Mouse (Mus musculus) brain, adult 2 months (tissue): ENCODE results near the gene Tppp.
"Not testable (repeated sequence)": the region's sequence is repeated elsewhere in the genome, so short reads cannot be mapped to it uniquely, and the experiment has no call there.

Experiments used
- DNase-seq: peaks from one replicate; pipeline ENCODE4 v3.0.0; 2011; ENCODE audit warnings: low read depth, low spot score

The Tppp gene

DNA sequence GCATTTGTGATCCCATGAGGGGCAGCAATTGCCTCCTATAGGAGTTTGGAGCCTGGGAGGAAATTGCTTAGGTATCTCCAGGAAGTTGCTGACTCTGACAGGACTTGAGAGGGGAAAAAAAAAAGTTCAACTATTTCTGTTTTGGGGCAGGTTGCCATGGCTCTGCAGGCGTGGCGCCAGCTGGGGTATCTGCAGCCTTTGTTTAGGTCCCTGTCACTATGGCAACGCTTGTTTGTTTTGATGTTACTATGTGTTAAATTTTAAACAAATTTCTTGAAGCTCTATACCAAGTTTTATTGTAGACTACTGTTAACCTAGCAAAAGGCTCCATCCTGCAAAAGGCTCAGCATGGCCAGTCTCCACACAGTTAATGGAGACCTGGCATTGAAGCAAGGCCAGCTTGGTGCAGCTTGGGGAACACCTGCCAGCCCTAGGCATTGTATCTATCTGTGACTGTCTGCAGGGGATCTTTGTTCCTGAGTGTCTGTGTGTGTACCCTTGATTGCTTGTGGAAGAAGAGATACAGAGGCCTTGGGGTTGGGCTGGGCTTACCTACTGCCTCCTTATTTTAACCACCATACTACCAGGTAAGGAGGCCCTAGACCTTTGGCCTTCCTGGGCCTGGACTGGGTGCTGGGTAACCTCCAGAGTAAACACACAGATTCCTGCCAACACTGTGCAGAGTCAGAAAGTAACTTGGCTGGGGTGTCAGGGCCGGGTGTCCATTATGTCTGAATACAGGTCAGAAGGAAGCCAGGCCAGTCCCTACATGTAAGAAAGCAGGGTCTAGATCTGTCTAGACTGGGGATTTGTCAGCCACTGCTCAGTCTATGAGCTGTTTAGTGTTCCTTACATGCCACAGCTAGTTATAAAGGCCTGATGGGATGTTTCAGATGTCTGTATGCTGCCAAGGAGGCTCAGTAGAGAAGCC lies 16.2 kb downstream of the Tppp start:
- DNase-seq: peak; percentile 52

DNA sequence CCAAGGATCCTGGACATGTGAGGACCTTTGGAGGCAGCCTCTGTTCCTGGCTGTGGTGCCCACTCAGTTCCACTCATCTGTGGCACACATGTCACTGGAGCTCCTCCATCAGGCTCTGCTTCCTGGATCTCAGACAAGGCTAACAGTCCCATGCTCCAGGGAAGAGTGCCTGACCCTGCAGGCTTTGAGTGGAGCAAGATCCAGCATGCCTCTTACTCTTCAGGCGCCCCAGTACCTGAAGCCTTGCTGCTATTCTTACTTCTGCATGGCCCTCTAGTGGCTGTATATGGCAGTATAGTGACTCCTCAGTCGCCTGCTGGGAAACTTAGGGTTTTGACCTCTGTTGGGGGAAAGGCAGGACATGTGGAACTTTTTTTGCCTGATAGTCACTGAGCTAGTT lies 17.0 kb downstream of the Tppp start:
- peak; percentile 77 for DNase-seq

- DNase-seq: peak; percentile 94
Measured at GRCm38 (mm10) chr13:74028116-74028515, 18.9 kb downstream of the Tppp start.

DNA sequence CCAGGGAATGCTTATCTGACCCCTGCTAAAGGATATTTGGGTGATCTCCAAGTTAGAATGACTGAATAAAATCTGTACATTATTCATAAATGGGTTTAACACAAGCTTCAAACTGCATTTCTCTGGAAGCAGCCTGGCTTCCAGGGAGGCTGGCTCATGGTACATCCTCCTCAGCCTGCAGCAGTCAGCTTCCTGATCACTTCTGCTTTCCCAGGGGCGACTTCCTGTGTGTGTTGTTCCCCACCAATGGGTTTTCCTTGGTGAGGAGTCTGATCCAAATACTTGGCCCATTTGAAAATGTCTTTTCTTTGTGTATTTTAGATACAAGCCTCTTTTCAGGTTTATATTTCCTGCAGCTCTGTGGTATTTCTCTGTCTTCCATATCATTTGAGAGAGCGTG lies 19.8 kb downstream of the Tppp start:
- DNase-seq: no peak

- DNase-seq: no peak
Measured at GRCm38 (mm10) chr13:74030691-74031090, 21.5 kb downstream of the Tppp start.

DNA sequence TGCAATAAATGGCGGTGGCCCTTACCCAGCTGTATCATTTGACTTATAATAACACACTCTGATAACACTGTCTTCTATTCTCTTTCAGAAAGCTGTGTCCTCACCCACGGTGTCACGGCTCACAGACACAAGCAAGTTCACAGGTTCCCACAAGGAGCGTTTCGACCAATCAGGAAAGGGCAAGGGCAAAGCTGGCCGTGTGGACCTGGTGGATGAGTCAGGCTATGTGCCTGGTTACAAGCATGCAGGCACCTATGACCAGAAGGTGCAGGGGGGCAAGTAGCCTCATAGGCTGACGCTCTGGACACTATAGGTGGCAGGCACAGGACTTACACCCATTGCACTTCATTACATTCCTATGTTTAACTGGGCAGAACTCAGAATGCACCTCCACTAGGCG lies 21.9 kb downstream of the Tppp start:
- DNase-seq: no peak

DNA sequence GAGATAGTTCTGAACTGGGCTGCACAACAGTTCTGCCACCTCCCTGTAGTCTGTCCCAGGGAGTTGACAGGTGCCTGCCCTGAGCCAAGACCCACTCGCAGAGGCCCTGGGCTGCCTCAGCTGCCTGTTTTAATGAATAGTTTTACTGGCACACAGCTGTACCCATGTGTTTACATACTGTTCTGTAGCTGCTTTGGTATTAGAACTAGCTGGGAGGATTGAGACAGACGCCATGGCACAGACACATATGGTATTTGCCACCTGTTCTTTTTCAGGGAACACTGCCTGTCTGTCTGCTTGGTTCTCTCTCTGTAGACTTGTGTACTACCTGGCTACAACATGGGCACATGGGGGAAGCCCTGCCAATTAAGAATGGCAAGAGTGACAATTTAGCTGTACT lies 25.5 kb downstream of the Tppp start:
- peak; percentile 43 for DNase-seq

GRCm38 (mm10) chr13:74035776-74036175 lies 26.6 kb downstream of the Tppp start:
- no peak for DNase-seq

- no peak for DNase-seq
Measured at GRCm38 (mm10) chr13:74039926-74040325, 30.7 kb downstream of the Tppp start.

- no peak for DNase-seq
Measured at GRCm38 (mm10) chr13:74056194-74056593, 47.0 kb downstream of the Tppp start.

- DNase-seq: peak; percentile 34
Measured at GRCm38 (mm10) chr13:74058081-74058480, 48.9 kb downstream of the Tppp start.

GRCm38 (mm10) chr13:74061613-74062377 lies 52.6 kb downstream of the Tppp start, which contains the start of gene Cep72:
TSS of gene Cep72 (minus strand) at chr13:74062299.
- DNase-seq: peak; percentile 84

- DNase-seq: no peak
Measured at GRCm38 (mm10) chr13:74062378-74063128, 53.3 kb downstream of the Tppp start.

DNA sequence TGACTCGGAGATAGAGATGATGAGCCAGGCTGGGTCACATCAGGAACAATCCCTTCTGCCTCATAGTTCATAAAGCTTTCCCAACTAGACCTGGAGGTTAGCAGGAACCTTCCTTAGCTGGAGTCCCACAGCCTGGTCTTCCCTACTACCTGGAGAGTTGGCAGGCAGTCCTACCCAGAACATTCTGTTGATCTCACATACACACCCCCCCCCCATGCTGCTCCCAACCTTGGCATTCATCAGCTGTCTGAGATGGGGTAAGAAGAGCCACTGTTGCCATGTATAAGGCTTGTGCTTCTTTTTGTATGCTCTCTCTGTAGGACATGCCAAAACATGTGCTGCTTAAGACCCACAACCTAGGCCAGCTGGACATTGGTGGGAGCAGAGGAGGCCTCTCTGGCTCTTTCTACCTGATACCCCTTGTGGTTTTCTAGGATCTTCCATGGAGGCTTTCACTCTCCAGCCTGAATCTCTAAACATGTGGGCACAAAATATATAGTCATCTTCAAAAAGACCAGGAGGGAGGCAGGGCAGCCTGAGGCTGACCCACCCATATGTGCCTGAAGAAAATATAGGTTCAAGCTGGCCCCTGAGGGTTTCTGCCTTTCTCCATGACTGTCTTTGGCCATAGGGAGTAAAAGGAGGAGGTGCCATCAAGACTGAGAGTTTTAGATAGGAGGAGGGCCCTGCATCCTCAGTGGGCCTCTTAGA lies 54.3 kb downstream of the Tppp start:
- no peak for DNase-seq

- DNase-seq: no peak
Measured at GRCm38 (mm10) chr13:74066576-74066975, 57.4 kb downstream of the Tppp start.

DNA sequence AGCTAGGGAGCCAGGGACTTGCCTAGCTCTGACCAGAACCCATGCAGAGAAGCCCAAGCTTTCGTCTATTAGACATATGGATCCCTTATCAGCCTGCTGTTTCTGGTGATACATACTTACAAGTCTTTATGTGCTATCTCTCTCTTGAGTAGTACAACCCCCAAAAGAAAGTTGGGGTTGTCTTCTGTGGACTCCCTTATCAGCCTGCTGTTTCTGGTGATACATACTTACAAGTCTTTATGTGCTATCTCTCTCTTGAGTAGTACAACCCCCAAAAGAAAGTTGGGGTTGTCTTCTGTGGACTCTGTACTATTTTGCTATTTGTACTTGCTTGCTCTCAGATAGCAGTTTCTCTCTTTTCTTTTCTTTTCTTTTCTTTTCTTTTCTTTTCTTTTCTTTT lies 62.0 kb downstream of the Tppp start:
- DNase-seq: not testable (repeated sequence)

GRCm38 (mm10) chr13:74071714-74072113 lies 62.5 kb downstream of the Tppp start:
- no peak for DNase-seq

DNA sequence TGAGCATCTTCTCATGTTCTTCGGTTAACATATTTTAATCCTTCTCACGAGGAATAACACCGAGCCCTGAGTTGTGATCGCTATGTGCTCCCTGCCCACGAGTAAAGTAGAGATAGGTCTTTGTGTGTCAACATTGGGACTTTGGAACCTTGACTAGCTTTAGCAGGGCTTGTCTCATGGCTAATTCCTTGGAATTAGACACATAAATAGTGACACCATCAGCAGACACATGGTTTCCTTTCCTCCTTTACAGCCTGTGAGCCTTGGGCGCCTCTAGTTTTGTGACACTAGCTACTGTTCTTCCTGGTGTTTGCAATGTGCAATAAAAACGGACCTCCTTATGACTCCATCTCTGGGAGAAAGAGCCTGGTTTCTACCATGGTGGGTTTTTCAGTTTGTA lies 64.2 kb downstream of the Tppp start:
- no peak for DNase-seq
